Mouse (Mus musculus) stomach, postnatal 0 days (tissue): Measurements from ENCODE around the gene Tgm6. TPM values are rescaled to one million over a fixed set of nuclear protein-coding genes. Genes with fewer than 3 reads are reported as not detected.
A peak's percentile ranks its signal among the peaks of the same experiment; 100 is the strongest.

Source experiments
- ATAC-seq: fragments of 200-750 bp; cut with Nextera tagmentation; 2 replicates; pipeline ENCODE4 v1.8.0; 2017; ENCODE audit not compliant: low FRiP score, low TSS enrichment
- DNase-seq: peaks from one replicate; pipeline ENCODE4 v3.0.0-alpha.2; 2016; ENCODE audit warnings: low spot score
- H3K27ac ChIP-seq: fragments of 300-500 bp; sonication (generic); replicated peaks from 2 replicates; pipeline ENCODE4 v1.5.1; 2014; ENCODE audit warnings: mild to moderate bottlenecking, control low read depth
- H3K27me3 ChIP-seq: fragments of 300-500 bp; sonication (generic); 2 replicates; pipeline ENCODE4 v1.6.1; 2014; ENCODE audit warnings: low read length; ENCODE audit not compliant: control insufficient read depth, insufficient read depth
- H3K36me3 ChIP-seq: fragments of 300-500 bp; sonication (generic); 2 replicates; pipeline ENCODE4 v1.6.1; 2014; ENCODE audit warnings: low read length, mixed read lengths; ENCODE audit not compliant: control insufficient read depth, insufficient read depth
- H3K4me1 ChIP-seq: fragments of 300-500 bp; sonication (generic); replicated peaks from 2 replicates; pipeline ENCODE4 v1.6.1; 2014; ENCODE audit warnings: antibody characterized with exemption; ENCODE audit not compliant: control insufficient read depth, insufficient read depth
- H3K4me2 ChIP-seq: fragments of 300-500 bp; sonication (generic); replicated peaks from 2 replicates; pipeline ENCODE4 v1.6.1; 2014; ENCODE audit warnings: low read depth, mild to moderate bottlenecking, control low read depth, moderate library complexity
- H3K4me3 ChIP-seq: fragments of 300-500 bp; sonication (generic); 2 replicates; pipeline ENCODE4 v1.5.1; 2014; ENCODE audit warnings: low read depth, low read length, control low read depth
- H3K9ac ChIP-seq: fragments of 300-500 bp; sonication (generic); 2 replicates; pipeline ENCODE4 v1.6.1; 2014; ENCODE audit warnings: mild to moderate bottlenecking, low read length, control low read depth, mixed read lengths
- H3K9me3 ChIP-seq: fragments of 300-500 bp; sonication (generic); 2 replicates; pipeline ENCODE4 v1.6.1; 2016; ENCODE audit warnings: low read length; ENCODE audit not compliant: control insufficient read depth
- CTCF ChIP-seq: IDR thresholded peaks from 2 replicates; pipeline ENCODE4 v1.5.1; 2016; ENCODE audit warnings: antibody characterized with exemption, low read depth, mild to moderate bottlenecking, moderate library complexity
- EP300 ChIP-seq: optimal IDR thresholded peaks from 2 replicates; pipeline ENCODE3; 2016; ENCODE audit warnings: antibody characterized with exemption
- WGBS: fragments of 180-500 bp; shearing (Covaris S2); extraction: QIAGEN DNeasy Blood & Tissue Kit; methylation state at CpG from one replicate; pipeline ENCODE4 v1.1.7; 2014; 5-methylcytosine and 5-hydroxymethylcytosine counted together
- polyA plus RNA-seq: library from polyadenylated mRNA; unstranded; fragments of >200 nt; fragmentation: Nextera tagmentation; extraction: Ambion mirVana; gene quantifications from 2 replicates; pipeline ENCODE4 v1.2.1, GENCODE M21; 2015

The Tgm6 gene
- polyA plus RNA-seq, 1 experiment from 2014 or later: not detected

DNA sequence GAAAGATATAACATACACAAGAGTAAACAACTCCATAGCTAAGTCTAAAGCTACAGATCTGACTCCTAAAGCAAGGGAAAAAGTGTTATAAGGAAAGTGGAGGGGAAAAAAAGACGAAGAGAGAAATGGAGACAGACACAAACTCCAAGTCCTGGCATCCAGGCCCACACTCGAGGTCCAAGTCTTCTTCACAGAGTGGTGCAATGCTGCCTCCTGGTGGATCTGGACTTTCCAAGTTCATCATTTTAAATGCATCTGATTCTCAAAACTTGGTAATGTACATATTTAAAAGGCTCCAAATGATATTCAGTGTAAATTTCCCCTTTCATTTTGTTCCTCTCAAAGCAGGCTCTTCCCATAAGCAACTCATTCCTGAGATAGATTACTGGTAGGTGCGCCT, 55.6 kb downstream of the Tgm6 start:
- Histone ChIP-seq H3K27ac (no peak overlapping the region), H3K4me2 (no peak overlapping the region), H3K9me3 (no peaks in the 10 kb centered on the region), H3K36me3 (peaks cover 19% of the 10 kb centered on the region), H3K27me3 (no peaks in the 10 kb centered on the region), H3K4me3 (no peak overlapping the region), H3K9ac (no peak overlapping the region), H3K4me1 (no peaks in the 10 kb centered on the region)
- WGBS: 48% methylated on average over 3 of the region's 3 CpGs
- TF ChIP-seq EP300 (no peak), CTCF (peak; percentile 86)
- peak; percentile 63 for DNase-seq
- no peak for ATAC-seq

DNA sequence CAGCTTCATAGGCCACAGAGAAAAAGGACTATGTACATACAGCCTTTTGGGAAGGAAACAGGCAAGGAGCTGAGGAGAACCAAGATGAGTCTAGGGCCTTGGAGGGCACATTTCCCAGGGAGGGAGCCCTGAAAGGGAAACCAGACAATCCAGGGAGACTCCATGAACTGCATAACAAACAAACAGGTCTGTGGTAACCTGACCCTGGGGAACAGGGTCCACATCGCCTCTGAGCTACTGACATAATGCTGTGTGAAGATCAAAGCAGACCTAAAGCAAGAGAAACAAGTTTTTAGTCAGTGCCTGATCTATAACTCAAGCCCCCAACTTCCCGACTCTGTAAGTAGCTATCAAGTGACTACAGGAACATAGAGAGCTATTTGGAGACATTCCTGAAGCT, 59.5 kb downstream of the Tgm6 start:
- Histone ChIP-seq H3K9me3 (no peaks in the 10 kb centered on the region), H3K27me3 (no peaks in the 10 kb centered on the region), H3K9ac (no peak overlapping the region), H3K27ac (no peak overlapping the region), H3K4me3 (no peak overlapping the region), H3K36me3 (peaks cover 32% of the 10 kb centered on the region), H3K4me1 (peaks cover 2% of the 10 kb centered on the region; the same call in 1 of the 2 replicates), H3K4me2 (no peak overlapping the region)
- ATAC-seq (no peak), DNase-seq (no peak)
- 83% methylated on average over 2 of the region's 2 CpGs for WGBS
- no peak for TF ChIP-seq EP300
- TF ChIP-seq CTCF: no peak

DNA sequence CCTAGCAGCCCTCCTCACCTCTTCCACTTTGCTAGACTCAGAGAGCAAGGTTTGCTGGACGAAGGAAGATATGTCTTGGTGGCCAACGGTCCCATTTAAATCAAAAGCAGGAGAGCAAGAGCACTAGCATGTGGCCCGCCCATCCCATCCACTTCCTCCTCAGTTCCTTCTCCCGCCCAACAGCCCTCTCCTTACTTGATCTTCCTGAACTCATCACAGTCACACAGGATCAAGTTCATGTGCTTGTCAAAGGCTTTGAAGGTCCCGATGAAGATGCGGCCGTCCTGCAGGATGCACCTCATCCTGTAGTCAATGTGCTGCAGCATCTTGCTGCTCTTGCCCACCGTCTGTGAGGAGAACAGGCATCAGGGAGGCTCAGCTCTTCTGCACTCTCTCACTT, 64.6 kb downstream of the Tgm6 start:
- Histone ChIP-seq H3K4me3 (no peak overlapping the region), H3K4me1 (peaks cover 9% of the 10 kb centered on the region; the same call in 1 of the 2 replicates), H3K9ac (0 out of 2 replicates have a peak overlapping the region, but pooled peaks have one; percentile 35), H3K9me3 (no peaks in the 10 kb centered on the region), H3K27me3 (no peaks in the 10 kb centered on the region), H3K27ac (no peak overlapping the region), H3K4me2 (no peak overlapping the region), H3K36me3 (peaks cover 22% of the 10 kb centered on the region)
- DNase-seq: no peak
- TF ChIP-seq CTCF: no peak
- no peak for TF ChIP-seq EP300
- no peak for ATAC-seq
- WGBS: 62% methylated on average over 8 of the region's 8 CpGs

DNA sequence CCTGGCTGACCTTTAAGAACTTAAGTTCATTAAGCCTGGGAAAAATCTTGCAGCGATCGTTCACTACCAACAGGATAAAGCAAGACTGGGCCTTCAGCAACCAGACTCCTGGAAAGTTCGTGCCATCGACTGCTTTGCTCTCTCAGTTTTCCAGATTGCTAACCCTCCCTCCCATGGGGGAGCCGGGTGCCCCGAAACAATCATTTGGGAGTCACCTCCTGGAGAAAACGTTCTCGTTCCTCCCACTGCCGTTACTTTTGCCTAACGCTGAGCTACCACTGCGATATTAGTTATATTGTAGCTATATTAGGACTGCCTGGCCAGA, 66.1 kb downstream of the Tgm6 start:
- ATAC-seq (no peak), DNase-seq (no peak)
- Histone ChIP-seq H3K27ac (peak overlapping the region; percentile 98), H3K4me2 (peak overlapping the region; percentile 69), H3K4me3 (peak overlapping the region; percentile 99), H3K36me3 (peaks cover 9% of the 10 kb centered on the region), H3K9ac (peak overlapping the region; percentile 99), H3K4me1 (peaks cover 9% of the 10 kb centered on the region; the same call in 1 of the 2 replicates), H3K27me3 (no peaks in the 10 kb centered on the region), H3K9me3 (no peaks in the 10 kb centered on the region)
- TF ChIP-seq EP300: no peak
- no peak for TF ChIP-seq CTCF
- under 1% methylated on average over 11 of the region's 11 CpGs for WGBS

DNA sequence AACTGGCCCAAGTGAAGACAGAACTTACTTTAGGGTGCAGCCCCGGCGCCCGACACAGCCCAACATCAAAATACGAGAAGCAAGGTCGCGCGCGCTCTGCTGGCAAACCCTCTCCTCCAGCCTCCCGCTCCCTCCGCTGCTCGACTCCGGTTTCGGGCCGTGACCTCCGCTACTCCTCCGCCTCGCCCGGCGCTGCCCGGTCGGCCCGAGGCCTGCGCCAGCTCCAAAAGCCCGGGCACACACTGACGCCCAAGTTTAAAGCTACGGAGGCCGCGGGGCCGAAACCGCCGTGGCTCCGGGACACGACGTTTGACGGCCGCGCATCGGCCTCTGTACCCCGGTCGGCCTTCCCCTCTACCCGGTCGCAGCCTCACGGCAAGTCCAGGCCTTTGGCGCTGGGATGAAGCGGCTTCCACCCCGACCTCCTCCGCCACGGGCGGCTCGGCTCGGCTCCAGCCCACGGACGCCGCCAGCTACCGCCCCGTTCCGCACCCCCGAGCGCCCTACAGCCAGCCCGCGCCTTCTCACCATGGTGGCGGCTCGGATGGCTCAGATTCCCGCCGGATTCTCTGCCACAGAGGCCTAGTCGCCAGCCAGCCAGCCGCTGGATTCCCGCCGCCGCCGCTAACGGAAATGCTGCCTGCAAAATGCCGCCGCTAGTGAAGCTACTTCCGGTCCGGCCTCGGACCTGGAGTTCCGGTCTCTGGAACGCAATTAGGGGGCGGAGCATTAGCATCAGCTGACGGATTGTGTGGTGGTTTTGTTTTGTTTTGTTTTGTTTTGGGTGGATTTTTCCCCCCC, 66.7 kb downstream of the Tgm6 start, which contains the start of gene Snrpb:
Gene Snrpb, minus strand, starts transcription at position 698 of the 801 bp plus-strand sequence.
- under 1% methylated on average over 81 of the region's 81 CpGs for WGBS
- ATAC-seq (peak; percentile 92), DNase-seq (peak; percentile 91)
- TF ChIP-seq CTCF (peak; percentile 12; the same call in 1 of the 2 replicates), EP300 (no peak)
- Histone ChIP-seq H3K4me1 (peaks cover 9% of the 10 kb centered on the region; the same call in 1 of the 2 replicates), H3K27me3 (no peaks in the 10 kb centered on the region), H3K9ac (peak within 1 kb of the TSS; percentile 99), H3K36me3 (peaks cover 5% of the 10 kb centered on the region; the same call in 1 of the 2 replicates), H3K9me3 (no peaks in the 10 kb centered on the region), H3K4me3 (peak within 1 kb of the TSS; percentile 99), H3K4me2 (peak within 1 kb of the TSS; percentile 69), H3K27ac (peak within 1 kb of the TSS; percentile 98)

DNA sequence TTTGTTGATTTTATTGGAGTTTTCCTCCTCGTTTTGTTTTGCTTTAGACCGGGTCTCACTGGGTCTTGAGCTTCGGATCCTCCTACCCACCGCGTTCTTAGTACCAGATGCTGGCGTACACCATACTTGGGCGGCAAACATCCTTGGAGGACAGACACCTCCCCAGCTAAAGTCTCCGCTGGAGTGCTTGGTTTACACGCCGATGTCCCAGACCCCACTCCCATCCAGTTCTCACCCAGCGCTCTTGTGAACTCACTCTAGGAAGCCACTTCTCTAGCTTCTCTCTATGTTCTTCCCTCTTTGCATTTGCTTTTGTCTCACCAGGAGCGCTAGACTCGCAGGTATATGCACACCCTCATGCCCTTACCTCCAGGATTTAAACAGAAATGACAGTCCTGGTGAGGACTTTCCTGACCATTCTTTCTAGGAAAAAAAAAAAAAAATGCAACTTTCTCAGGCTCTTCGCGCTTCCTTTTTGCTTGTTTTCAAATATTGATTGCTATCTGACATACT, 67.3 kb downstream of the Tgm6 start:
- Histone ChIP-seq H3K4me1 (peaks cover 9% of the 10 kb centered on the region; the same call in 1 of the 2 replicates), H3K4me3 (peak overlapping the region; percentile 99), H3K4me2 (peak overlapping the region; percentile 69), H3K27ac (peak overlapping the region; percentile 78), H3K9ac (peak overlapping the region; percentile 65), H3K27me3 (no peaks in the 10 kb centered on the region), H3K36me3 (0 out of 2 replicates have a peak, but pooled peaks cover 2% of the 10 kb centered on the region), H3K9me3 (no peaks in the 10 kb centered on the region)
- DNase-seq (no peak), ATAC-seq (peak; percentile 73)
- TF ChIP-seq EP300 (no peak), CTCF (no peak)
- 2% methylated on average over 15 of the region's 15 CpGs for WGBS
